Mouse (Mus musculus) kidney, adult 18-20 months (tissue): ENCODE results near the gene Hsd3b5.
A peak's percentile ranks its signal among the peaks of the same experiment; 100 is the strongest.
"Not testable (repeated sequence)": the region's sequence is repeated elsewhere in the genome, so short reads cannot be mapped to it uniquely, and the experiment has no call there.

Source experiments
- DNase-seq: peaks from one replicate; pipeline ENCODE4 v3.0.0; 2021

The Hsd3b5 gene

DNA sequence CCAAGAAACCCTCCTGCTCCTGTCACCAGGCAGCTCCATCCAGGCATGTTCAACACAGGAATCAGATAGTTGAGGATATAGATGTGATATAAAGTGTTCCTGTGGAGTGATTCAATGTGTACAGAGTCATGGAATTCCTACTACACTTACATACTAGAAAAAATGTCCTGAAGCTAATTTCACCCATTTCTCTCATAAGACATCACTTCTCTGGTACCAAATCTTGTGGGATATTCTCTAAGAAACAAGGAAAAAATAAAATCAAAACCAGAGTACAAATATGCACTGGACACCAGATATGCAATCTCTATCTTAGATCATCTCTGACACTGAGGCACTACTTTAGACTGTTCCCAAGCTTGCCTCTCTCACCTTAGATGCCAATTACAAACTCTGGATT, at the start of gene Hsd3b5:
TSS of gene Hsd3b5 (minus strand) at position 101 of the 400 bp plus-strand sequence.
- DNase-seq, result no peak

DNA sequence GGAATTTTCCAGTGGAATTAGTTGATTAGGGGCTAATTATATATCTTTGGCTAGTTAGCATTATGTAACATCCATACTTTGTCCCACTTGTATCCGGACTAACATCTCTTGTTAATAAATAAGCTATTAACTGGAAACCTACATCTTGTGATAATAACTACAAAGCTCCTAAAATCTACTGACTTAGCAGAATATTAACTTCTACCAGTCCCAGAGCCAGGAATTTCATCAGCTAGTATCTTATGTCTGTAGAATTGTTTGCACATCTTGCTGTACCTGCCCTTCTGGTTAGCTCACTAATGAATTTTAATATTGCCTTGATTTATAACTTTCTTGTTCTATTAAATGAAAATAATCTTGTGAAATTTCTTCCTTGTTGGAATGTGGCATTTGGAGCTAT, 5.1 kb upstream of the Hsd3b5 start:
- DNase-seq, result no peak

DNA sequence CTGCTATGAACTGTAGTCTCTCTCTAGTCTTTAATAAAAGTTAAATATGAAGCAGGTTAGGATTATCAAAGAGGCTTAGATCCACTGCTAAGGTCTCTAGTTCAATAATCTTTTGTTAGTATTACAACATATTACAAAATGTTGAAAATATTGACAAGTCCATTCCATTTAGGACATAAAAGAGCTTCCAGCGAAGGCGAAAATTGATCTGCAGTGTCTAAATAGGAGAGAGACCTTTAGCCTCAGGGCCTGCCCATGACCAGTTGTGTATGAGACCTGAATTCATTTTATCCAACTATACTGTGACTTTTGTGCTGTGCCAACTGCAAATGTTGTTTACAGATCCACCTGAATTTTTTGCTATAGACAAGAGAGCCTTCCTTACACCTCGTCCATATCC, 419 bp downstream of the Hsd3b5 start:
- no peak for DNase-seq

DNA sequence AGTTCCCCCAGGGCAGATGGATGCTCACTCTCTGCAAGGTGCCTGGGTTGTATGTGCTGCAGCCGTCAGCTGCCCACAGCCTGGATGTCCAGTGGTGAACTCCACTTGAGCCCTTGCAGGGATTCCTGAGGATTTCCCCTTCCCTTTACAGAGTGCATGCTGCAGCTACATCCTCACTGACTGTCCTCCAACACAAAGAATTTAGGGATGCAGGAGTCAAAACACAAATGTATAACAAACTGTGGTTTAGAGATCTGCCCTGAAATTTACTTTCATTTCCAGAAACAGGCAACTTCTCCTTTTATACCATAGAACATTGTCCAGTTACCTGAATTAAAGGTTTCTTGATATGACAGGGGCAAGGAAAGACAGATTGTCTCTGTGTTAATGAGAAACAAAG, 13.3 kb downstream of the Hsd3b5 start:
- DNase-seq, result not testable (repeated sequence)

DNA sequence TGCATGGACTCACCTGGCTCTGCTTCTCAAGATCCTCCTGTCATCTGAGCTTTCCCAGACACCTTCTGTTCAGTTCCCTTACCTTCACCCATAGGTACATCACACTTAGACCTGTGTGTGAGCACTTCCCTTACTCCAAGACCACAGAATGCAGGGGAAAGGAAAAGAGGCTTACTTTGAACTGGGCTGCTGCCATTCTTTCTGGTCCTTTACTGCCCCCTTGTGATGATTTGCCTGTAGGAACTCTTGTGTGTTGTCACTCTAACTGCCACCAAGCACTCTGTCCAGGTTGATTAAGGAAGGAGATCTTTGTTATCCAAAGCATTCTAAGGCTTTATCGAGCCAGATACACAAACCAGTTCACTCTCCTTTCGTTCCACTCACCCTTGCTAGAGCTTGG, 13.8 kb downstream of the Hsd3b5 start:
- DNase-seq, result peak; percentile 57

DNA sequence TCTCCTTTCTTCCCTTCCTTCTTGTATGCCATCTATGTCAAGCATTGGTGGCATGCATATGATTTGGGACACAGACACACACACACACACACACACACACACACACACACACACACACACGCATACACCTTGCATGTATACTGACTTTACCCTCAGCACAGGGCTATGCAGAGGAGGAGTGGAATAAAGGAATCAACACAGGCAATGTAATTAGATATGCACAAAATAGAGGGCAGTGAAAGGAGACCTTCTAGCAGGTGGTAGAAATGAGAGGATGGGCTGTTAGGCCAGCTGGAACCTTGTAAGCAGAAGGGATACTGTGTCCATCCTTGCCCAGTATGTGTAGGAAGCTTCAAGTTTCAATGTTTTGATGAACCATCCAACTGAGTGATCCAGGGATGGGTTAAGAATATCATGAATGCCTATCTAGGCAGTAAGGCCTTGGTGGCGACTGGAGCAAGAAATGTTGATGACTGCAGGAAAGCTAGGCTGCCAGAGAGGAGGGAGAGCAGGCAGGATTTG, 15.6 kb downstream of the Hsd3b5 start:
- not testable (repeated sequence) for DNase-seq

DNA sequence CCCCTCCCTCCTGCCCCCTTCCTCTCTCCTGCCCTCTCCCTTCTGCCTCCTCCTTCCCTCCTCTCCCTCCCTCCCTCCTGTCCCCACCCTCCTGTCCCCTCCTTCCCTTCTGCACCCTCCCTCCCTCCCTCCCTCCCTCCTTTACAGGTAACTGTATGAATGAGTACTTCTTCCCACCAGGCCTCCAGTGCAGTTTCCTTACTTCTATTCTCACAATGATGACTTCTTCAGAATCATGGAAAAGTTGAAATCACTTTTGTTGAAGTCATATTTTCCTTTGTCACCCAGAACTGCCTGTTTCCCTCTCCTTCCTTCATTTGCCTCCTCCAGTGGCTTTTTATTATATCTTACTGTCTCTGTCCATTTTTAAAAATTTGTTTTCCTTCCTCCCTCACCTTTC, 16.1 kb downstream of the Hsd3b5 start:
- no peak for DNase-seq

DNA sequence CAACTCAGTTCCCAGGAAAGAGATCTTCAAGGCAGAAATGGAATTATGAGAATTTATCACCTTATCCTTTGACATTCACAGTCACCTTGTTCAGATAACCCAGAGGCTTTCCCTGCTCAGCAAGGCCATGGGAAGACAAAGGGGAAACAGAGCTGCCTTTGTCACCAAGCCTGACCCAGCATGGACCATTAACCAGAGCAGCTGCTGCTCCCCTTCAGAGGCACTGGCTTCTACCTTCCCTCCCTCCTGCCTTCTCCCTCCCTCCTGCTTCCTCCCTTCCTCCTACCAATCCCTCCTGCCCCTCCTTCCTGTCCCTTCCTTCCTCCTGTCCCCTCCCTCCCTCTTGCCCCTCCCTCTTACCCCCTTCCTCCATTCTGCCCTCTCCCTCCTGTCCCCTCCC, 16.5 kb downstream of the Hsd3b5 start:
- not testable (repeated sequence) for DNase-seq

DNA sequence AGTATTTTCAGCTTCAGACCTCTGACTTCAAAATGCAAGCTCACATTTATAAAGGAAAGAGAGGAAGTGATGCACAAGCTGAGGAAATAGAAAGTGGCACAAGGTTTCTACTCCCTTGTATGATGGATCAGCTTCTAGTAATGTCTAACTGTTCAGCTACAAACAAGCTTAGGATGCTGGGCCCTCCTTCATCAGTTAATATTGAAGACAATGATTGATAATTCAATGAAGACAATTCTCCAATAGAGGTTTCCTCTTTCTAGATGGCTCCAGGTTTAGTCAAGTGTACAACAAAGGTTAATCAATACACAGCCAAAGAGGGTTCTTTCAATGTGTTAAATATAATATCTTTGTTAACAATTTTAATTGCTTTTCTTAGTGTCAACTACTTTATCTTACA, 41.3 kb downstream of the Hsd3b5 start, which contains the start of gene Gm10681:
TSS of gene Gm10681 (minus strand) at position 101 of the 400 bp plus-strand sequence.
- DNase-seq, result no peak

DNA sequence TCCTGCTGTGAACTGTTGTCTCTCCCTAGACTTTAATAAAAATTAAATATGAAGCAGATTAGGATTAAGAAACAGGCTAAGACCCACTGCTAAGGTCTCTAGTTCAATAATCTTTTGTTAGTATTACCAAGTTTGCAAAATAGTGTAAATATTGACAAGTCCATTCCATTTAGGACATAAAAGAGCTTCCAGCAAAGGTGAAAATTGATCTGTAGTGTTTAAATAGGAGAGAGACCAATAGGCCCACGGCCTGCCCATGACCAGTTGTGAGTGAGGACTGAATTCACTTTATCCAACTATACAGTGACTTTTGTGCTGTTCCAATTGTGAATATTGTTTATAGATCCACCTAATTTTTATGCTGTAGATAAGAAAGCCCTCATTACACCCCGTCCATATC, 42.3 kb downstream of the Hsd3b5 start:
- no peak for DNase-seq

DNA sequence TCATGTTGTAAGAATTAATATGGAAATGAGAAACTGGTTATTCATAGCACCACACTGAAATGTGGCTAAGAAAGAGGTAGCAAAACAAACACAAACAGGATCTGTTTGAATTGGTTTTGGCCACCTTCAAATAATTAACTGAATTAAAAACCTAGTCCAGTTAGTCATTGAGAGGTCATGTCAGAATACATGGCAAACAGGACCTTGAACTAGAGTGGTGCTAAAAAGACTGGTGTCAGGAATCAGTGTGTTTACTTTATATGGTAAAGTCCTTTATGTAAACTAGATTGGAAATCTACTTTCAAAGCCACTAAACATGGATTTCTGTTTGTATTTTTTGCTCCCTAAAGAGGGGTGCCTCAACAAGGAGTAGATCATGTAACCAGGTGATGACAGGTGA, 47.4 kb downstream of the Hsd3b5 start:
- not testable (repeated sequence) for DNase-seq

DNA sequence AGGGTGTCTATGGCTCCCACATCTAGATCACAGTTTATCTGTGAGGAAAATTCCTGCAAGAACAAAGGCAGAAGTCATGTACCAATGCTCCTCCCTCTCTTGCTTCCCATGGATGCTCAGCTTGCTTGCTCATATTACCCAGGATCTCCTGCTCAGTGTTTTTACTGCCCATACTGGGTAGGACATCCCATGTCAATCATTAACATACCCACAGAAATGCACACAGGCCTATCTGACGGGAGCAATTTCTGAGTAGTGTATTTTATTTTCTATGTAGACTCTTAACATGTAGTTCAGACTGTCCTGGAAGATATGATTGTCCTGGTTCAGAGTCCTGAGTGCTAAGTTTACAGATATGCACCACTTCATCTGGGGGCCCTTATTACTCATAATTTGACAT, 47.9 kb downstream of the Hsd3b5 start:
- DNase-seq, result not testable (repeated sequence)

DNA sequence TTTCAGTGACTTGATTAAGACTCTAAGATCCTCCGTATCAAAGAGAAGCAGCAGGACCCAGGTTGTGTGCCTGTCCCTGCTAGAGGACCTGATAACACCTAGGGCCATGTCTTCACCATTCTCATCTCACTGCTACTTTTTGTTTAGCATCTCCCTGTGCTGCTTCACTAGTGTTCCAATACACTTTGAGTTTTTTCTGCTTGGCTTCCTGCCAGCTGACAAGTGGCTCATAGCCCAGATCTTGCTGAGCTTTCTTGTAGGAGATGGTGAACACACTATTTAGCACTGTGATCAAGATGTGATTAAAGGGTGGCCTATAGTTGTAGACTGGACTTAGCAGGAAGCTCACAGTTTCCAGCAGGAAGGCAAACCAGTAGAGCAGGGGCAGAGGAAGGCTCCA, 49.0 kb downstream of the Hsd3b5 start:
- peak; percentile 56 for DNase-seq
